Mouse (Mus musculus) spleen, adult 12 weeks (tissue): Measurements from ENCODE around the gene Hist1h2bc.

Experiments
- DNase-seq: peaks from one replicate; pipeline ENCODE4 v3.0.0; 2022; ENCODE audit warnings: low spot score

Hist1h2bc gene

GRCm38 (mm10) chr13:23683755-23684281 lies at the start of gene Hist1h2bc, which contains the start of gene Hist1h2ac:
Hist1h2bc (plus strand) TSS chr13:23684199.
Hist1h2ac (minus strand) TSS chr13:23683948.
- peak; percentile 85 for DNase-seq

DNA sequence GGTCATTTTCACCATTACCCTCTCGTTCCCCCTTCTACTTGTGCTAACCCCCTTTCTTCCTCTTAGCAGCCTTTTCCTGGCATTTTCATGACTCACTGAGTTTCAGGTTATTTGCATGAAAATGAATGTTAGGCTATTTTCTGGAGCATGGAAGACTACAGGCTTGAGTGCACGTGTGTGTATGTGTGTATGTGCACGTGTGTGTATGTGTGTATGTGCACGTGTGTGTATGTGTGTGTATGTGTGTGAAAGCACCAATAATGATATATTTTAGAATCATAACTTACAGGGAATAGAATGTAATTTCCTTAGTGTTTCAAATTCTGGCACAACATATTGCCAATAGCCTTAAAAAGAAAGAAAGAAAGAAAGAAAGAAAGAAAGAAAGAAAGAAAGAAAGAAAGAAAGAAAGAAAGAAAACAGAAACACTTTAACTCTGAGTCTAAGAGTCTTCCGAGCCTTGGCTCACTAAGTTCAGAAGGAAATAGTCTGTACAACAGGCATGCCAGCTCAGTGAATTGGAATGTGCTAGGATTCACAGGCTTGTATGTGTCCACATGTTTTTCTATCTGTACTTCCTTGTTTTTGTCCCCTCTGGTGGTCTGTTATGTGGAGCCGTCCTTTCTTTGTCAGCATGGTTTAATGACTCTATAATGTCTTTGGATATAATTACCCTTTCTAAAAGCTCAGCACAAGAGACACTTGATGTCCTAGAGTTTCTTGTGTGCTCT lies 24.2 kb upstream of the Hist1h2bc start:
- no peak for DNase-seq

- DNase-seq = no peak
Observed at GRCm38 (mm10) chr13:23662536-23662935, 21.5 kb upstream of the Hist1h2bc start.

- no peak for DNase-seq
Observed at GRCm38 (mm10) chr13:23681990-23682582, 1.9 kb upstream of the Hist1h2bc start.

DNA sequence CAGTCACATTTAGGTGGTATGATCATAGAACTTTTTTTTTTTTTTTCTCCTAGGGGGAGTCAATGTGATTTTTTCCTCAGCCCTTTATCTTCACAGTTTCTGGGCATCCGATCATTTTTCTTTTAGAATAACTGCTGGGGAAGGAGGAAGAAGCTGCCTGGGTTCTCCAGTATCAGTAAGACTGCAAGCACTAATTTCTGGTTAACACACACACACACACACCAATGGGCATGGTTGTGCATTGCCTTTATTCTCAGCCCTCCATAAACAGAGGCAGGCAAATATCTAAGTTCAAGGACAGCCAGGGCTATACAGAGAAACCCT lies 1.4 kb upstream of the Hist1h2bc start:
- DNase-seq = no peak

DNA sequence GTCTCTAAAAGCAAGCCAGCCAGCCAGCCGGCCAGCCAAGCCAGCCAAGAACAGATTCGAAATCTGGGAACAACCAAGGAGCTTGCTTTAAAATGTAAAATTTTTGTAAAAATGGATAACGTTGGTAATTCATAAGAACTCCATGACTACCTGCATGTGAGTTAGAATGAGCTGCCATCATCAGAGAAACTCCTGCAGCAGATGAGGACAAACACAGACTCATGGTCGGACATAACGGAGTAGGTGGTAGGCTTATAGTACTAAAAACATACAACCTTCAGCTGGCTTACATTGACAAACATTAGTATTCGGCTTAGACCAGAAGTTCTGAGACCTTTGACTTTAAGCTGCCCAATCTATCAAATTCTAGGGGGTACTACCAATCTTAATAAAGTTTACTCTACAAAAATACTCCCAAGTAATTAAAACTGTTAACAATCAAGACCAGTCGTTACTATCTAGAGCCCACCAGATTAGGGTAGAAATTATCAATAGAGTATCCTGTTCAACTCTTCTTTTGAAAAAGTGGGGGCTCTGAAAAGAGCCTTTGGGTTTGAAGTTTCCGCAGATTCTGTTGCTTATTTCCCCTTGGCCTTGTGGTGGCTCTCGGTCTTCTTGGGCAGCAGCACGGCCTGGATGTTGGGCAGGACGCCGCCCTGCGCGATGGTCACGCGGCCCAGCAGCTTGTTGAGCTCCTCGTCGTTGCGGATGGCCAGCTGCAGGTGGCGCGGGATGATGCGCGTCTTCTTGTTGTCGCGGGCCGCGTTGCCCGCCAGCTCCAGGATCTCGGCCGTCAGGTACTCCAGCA lies 848 bp upstream of the Hist1h2bc start:
- peak; percentile 18 for DNase-seq

- peak; percentile 67 for DNase-seq
Observed at GRCm38 (mm10) chr13:23684295-23684945, 421 bp downstream of the Hist1h2bc start.

DNA sequence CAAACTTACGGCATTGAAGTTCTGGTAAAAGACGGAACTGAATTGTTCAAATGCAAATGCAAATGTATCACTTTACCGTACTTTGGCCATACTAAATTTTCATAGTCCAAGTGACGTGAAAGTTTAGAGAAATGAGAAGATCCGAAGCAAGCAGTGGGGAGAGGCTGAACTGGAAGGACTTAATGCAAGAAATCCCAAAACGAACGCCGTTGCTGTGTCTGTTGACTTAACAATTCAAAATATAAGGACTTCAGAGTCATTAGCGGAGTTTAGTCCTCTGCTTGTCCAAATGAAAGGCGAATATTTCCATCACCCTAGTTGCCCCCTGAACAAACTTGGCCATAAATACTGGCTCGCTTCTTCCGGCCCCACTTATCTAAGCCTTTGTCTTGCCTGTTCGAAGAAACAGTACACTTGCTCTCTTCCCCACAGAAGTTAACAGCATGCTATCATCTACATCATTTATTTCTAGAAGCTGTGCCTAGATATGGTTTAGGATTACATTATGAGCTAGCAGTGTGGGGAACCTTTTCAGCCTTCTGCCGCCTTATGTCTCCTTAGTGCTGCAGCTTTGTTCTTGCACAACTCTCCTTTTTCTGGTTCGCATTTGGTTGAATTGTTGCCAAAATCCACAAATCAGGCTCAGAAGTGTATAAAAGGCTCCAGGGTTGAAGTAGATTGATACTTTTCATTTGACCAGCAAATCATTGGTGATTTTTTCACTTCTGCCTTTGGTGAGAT lies 1.3 kb downstream of the Hist1h2bc start:
- peak; percentile 37 for DNase-seq

- no peak for DNase-seq
Observed at GRCm38 (mm10) chr13:23685966-23686365, 2.0 kb downstream of the Hist1h2bc start.

- DNase-seq = no peak
Observed at GRCm38 (mm10) chr13:23687181-23687580, 3.2 kb downstream of the Hist1h2bc start.

DNA sequence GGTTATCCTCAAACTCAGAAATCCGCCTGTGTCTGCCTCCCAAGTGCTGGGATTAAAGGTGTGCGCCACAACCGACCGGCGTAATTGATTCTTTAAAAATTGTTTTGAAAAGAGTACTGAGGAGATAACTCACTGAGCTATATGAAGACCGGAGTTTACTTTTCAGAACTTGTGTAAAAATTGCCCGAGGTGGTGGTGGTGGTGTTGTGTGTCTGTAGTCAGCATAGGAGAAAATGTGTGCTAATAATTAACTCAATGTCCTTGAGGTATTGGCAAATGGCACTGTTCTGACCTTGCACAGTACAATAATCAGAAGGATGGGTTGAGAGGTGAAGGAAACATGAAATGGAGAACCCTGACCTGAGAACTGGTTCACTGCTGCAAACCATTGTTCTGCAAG lies 3.9 kb downstream of the Hist1h2bc start:
- DNase-seq = no peak

DNA sequence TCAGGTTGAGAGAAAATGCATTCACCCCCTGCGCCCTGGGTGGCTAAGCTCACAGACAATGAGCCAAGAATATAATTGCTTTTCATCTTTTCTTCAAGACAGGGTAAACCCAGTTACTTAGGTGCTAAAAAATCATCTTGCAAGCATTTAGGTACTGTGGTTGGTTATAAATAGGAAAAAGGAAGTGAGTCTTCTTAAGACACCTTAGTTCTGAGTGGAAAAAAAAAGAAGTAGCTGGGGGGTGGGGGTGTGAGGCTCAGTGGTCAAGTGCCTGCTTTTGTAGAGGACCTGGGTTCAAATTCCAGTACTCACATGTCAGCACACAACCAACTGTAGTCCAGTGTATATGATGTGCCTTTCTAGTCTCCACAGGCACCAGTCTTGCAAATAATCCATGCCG lies 5.0 kb downstream of the Hist1h2bc start:
- DNase-seq = no peak

DNA sequence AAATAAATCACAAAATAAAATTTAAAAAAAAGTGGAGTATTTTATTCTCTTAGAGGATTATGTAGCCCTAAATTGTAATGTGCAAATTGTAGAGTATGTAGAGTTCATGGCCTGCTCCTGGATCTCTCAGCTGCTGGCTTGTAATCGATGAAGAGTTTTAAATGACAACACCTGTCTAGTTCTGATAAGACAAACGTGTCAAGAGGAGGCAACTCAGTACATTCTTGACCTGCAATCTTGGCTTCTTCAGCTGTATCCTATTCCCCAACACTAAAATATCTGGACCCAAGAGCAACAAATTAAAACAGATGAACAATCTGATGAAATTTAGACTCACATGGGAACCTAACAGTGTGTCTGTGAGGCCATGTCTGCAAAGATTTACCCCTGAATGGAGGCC lies 5.5 kb downstream of the Hist1h2bc start:
- no peak for DNase-seq

DNA sequence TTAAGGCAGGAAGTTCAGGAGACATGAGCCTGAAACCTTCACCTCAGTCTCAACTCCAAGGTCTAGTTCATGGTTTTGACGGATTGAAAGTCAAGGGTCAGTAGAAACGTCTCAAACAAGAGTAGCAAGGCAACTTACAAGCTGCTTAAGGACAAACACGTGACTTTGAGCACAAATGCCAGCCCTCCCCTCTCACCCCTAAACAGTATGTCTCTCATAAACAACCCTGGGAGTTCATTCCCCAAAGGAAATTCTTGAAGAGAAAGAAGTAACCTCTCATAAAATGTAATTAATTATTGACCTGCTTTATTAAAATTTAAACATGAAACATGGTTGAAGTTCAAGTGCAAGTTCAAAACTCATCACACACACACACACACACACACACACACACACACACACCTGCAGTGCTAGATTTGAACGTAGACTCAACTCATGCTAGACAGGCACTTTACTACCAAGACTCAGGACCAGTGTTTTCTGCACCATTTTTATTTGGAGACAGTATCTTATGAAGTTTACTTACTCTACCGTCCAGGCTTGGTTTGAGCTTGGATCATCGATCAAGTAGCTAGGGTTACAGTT lies 9.9 kb downstream of the Hist1h2bc start:
- DNase-seq = no peak

GRCm38 (mm10) chr13:23694956-23695355 lies 11.0 kb downstream of the Hist1h2bc start:
- DNase-seq = no peak

- DNase-seq = no peak
Observed at GRCm38 (mm10) chr13:23695514-23695913, 11.5 kb downstream of the Hist1h2bc start, which contains the start of gene Hist1h1t. Hist1h1t (plus strand) TSS chr13:23695814.

DNA sequence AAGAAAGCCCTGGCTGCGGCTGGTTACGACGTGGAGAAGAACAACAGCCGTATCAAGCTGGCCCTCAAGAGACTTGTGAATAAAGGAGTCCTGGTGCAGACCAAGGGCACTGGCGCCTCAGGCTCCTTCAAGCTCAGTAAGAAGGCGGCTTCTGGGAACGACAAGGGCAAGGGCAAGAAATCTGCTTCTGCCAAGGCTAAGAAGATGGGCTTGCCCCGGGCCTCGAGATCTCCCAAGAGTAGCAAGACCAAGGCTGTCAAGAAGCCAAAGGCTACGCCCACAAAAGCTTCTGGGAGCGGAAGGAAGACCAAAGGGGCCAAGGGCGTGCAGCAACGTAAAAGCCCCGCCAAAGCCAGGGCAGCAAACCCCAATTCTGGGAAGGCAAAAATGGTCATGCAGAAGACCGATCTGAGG lies 12.1 kb downstream of the Hist1h2bc start:
- DNase-seq = peak; percentile 36

- DNase-seq = peak; percentile 65
Observed at GRCm38 (mm10) chr13:23697491-23698299, 13.7 kb downstream of the Hist1h2bc start.

DNA sequence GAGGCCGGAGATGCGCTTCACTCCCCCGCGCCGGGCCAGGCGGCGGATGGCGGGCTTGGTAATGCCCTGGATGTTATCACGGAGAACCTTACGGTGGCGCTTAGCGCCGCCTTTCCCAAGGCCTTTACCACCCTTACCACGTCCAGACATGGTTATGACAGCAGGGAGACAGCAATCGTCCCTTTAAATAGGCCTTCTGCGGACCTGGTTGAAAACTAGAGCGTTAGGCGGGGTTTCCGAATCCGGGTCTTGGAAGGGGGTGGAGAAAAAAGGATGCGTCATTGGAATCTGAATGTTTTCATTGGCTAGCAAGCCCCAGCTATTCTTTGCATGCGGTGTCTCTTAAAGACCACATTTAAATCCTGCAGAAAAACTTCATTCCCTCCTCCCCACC lies 14.3 kb downstream of the Hist1h2bc start, which contains the start of gene Hist1h4c:
Hist1h4c (minus strand) TSS at position 155 of the 394 bp plus-strand sequence.
- DNase-seq = peak; percentile 100

- DNase-seq = no peak
Observed at GRCm38 (mm10) chr13:23698996-23699395, 15.0 kb downstream of the Hist1h2bc start.
